Mouse (Mus musculus): ENCODE results near the gene Olfr1497. TPM values are rescaled to one million over a fixed set of nuclear protein-coding genes. Genes with fewer than 3 reads are reported as not detected.

The Olfr1497 gene
- not detected in 2 replicates for polyA plus RNA-seq (2015; fragmentation: Nextera tagmentation; extraction: Ambion mirVana)

DNA sequence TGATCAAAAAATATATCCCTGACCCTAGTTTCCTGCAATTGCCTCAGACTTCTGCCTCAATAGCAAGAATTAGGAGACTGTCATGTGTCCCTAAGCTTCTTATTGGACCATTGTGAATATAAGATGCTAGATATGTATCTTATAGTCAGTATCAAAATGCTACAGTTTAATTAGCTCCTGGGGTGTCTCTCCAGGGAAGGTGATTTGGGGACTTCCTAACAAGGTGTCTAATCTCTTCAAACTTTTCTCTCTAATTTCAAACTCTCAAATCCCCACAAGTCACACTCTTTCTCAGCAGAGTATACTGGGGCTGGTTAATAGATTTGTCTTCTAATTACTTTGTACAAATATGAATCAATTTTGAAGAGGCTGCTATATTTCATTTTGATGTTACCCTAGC is at the start of gene Olfr1497:
Olfr1497 (minus strand) TSS at position 101 of the 400 bp plus-strand sequence.

GRCm38 (mm10) chr19:13830388-13830787 is 32.4 kb upstream of the Olfr1497 start, which contains the start of gene Olfr1500:
Olfr1500 (minus strand) TSS chr19:13830488.

DNA sequence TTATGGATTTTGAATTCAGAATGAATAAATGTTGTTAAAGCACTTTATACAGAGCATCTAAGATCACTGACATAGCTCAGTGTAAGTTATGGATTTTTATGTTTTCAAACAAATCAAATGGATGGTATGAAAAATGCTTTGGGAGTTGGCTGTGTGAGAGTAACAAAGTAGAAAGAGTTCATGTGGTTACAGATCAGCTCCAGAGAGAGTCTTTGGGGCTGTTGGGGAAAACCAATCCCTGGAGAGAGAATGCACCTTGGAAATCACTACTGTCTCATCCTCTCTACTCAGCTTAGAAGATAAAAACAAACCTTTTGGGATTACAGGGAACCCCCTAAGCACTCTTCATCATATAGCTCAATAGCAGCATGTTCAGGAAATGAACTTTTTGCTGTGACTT is 21.3 kb upstream of the Olfr1497 start, which contains the start of gene Olfr1499:
Olfr1499 (minus strand) TSS at position 101 of the 400 bp plus-strand sequence.

DNA sequence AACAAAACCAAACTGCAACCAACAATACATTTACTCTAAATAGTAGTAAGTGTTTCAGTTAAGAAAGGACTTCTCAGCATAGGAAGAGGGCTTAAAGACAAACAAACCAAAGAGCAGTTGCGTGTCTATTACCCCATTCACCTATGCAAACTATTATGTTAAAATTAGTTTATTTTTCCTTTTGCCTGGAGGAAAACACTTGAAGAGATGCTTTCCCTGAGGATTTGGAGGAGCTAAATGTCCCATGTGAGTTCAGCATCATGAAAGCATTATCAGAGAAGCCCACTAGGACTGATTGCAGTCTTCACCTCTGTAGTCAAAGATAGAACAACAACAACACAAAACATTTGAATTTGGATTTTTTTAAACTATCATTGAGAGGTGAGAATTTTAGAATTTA is 20.4 kb downstream of the Olfr1497 start, which contains the start of gene Olfr1496:
Olfr1496 (plus strand) TSS at position 301 of the 400 bp plus-strand sequence.

DNA sequence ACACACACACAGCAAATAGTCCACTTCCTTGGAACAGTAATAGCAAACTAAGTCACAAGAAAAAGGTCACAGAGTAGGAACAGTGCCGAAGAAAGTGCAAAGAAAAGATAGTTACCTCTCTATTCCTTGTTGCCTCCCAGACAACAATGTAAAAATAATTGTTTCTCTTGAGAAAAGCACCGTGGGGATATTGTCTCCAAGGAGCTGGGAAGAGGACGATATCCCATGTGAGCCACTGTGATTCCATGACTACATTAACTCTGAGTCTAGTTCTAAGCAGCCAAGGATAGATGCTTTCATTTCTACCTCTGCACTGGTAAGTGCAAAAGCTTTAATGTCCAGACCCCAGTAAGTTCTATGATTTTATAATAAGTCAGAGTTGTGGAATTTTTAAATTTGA is 33.7 kb downstream of the Olfr1497 start, which contains the start of gene Olfr1495:
Olfr1495 (plus strand) TSS at position 301 of the 400 bp plus-strand sequence.

Other genes starting within 250 kb of the Olfr1497 start
- gene Olfr1484, start 214.7 kb downstream of the Olfr1497 start, polyA plus RNA-seq (2015; fragmentation: Nextera tagmentation; extraction: Ambion mirVana), result not detected in 2 replicates
- not detected in 2 replicates for gene Olfr1487, start 180.8 kb downstream of the Olfr1497 start, polyA plus RNA-seq (2015; fragmentation: Nextera tagmentation; extraction: Ambion mirVana)
- gene Olfr1489, start 166.6 kb downstream of the Olfr1497 start, polyA plus RNA-seq (2015; fragmentation: Nextera tagmentation; extraction: Ambion mirVana), result not detected in 2 replicates
- gene Olfr1490, start 147.1 kb downstream of the Olfr1497 start, polyA plus RNA-seq (2015; fragmentation: Nextera tagmentation; extraction: Ambion mirVana), result not detected in 2 replicates
- gene Olfr1491, start 100.9 kb downstream of the Olfr1497 start, polyA plus RNA-seq (2015; fragmentation: Nextera tagmentation; extraction: Ambion mirVana), result not detected in 2 replicates
- gene Olfr1493-ps1, start 74.9 kb downstream of the Olfr1497 start, polyA plus RNA-seq (2015; fragmentation: Nextera tagmentation; extraction: Ambion mirVana), result not detected in 2 replicates
- gene Olfr1494, start 58.5 kb downstream of the Olfr1497 start, polyA plus RNA-seq (2015; fragmentation: Nextera tagmentation; extraction: Ambion mirVana), result not detected in 2 replicates
- not detected in 2 replicates for gene Olfr1495, start 33.6 kb downstream of the Olfr1497 start, polyA plus RNA-seq (2015; fragmentation: Nextera tagmentation; extraction: Ambion mirVana)
- not detected in 2 replicates for gene Olfr1496, start 20.3 kb downstream of the Olfr1497 start, polyA plus RNA-seq (2015; fragmentation: Nextera tagmentation; extraction: Ambion mirVana)
- gene Olfr1499, start 21.2 kb upstream of the Olfr1497 start, polyA plus RNA-seq (2015; fragmentation: Nextera tagmentation; extraction: Ambion mirVana), result not detected in 2 replicates
- gene Olfr1500, start 32.3 kb upstream of the Olfr1497 start, polyA plus RNA-seq (2015; fragmentation: Nextera tagmentation; extraction: Ambion mirVana), result not detected in 2 replicates
- not detected in 2 replicates for gene Olfr1501, start 52.5 kb upstream of the Olfr1497 start, polyA plus RNA-seq (2015; fragmentation: Nextera tagmentation; extraction: Ambion mirVana)
- not detected in 2 replicates for gene Olfr1502, start 63.6 kb upstream of the Olfr1497 start, polyA plus RNA-seq (2015; fragmentation: Nextera tagmentation; extraction: Ambion mirVana)
- gene Olfr1504, start 99.7 kb upstream of the Olfr1497 start, polyA plus RNA-seq (2015; fragmentation: Nextera tagmentation; extraction: Ambion mirVana), result not detected in 2 replicates
- gene Olfr1505, start 115.3 kb upstream of the Olfr1497 start, polyA plus RNA-seq (2015; fragmentation: Nextera tagmentation; extraction: Ambion mirVana), result not detected in 2 replicates

Measured in neural tube, postnatal 0 days (tissue).